Mouse (Mus musculus) layer of hippocampus, postnatal 14 days (tissue): Measurements from ENCODE around the gene Lhfpl5. TPM values are rescaled to one million over a fixed set of nuclear protein-coding genes. Genes with fewer than 3 reads are reported as not detected.
A peak's percentile ranks its signal among the peaks of the same experiment; 100 is the strongest.

ENCODE experiments used
- DNase-seq, 2 experiments: peaks; one replicate each; pipeline ENCODE4 v3.0.0; 2021 to 2022; ENCODE audit warnings: low spot score in 2 of 2, mixed read lengths in 1 of 2
- total RNA-seq, 2 experiments: library from RNA; stranded (reverse); gene quantifications; 2 replicates each; pipeline ENCODE4 v1.2.3; 2021

The Lhfpl5 gene
- total RNA-seq, 2 experiments from 2014 or later, result 2.7 to 3.4 TPM

- no peak for DNase-seq
Observed at GRCm38 (mm10) chr17:28571868-28572267, 3.6 kb upstream of the Lhfpl5 start.

- DNase-seq, result no peak
Observed at GRCm38 (mm10) chr17:28572521-28572920, 2.9 kb upstream of the Lhfpl5 start.

- no peak for DNase-seq
Observed at GRCm38 (mm10) chr17:28572941-28573340, 2.5 kb upstream of the Lhfpl5 start.

GRCm38 (mm10) chr17:28580396-28580795 lies 5.0 kb downstream of the Lhfpl5 start:
- no peak for DNase-seq

- DNase-seq, result no peak
Observed at GRCm38 (mm10) chr17:28581056-28581455, 5.6 kb downstream of the Lhfpl5 start.

GRCm38 (mm10) chr17:28586509-28586908 lies 11.1 kb downstream of the Lhfpl5 start:
- DNase-seq, result no peak

GRCm38 (mm10) chr17:28588591-28588990 lies 13.2 kb downstream of the Lhfpl5 start:
- DNase-seq, result no peak

- DNase-seq, result no peak
Observed at GRCm38 (mm10) chr17:28590596-28590995, 15.2 kb downstream of the Lhfpl5 start.

GRCm38 (mm10) chr17:28591476-28591875 lies 16.0 kb downstream of the Lhfpl5 start:
- no peak for DNase-seq

- DNase-seq, result peak; percentile 69 to 75
Observed at GRCm38 (mm10) chr17:28592998-28593397, 17.6 kb downstream of the Lhfpl5 start.

GRCm38 (mm10) chr17:28593965-28594364 lies 18.5 kb downstream of the Lhfpl5 start:
- DNase-seq, result no peak

GRCm38 (mm10) chr17:28600780-28601179 lies 25.3 kb downstream of the Lhfpl5 start:
- DNase-seq, result no peak

- no peak for DNase-seq
Observed at GRCm38 (mm10) chr17:28601557-28602250, 26.3 kb downstream of the Lhfpl5 start.

- no peak for DNase-seq
Observed at GRCm38 (mm10) chr17:28609543-28609942, 34.1 kb downstream of the Lhfpl5 start.

GRCm38 (mm10) chr17:28612603-28613002 lies 37.2 kb downstream of the Lhfpl5 start:
- DNase-seq, result no peak

- DNase-seq, result no peak
Observed at GRCm38 (mm10) chr17:28613096-28613495, 37.7 kb downstream of the Lhfpl5 start.

- no peak for DNase-seq
Observed at GRCm38 (mm10) chr17:28615332-28615731, 39.9 kb downstream of the Lhfpl5 start.

- DNase-seq, result no peak
Observed at GRCm38 (mm10) chr17:28617636-28618035, 42.2 kb downstream of the Lhfpl5 start.

GRCm38 (mm10) chr17:28618124-28618523 lies 42.7 kb downstream of the Lhfpl5 start:
- DNase-seq, result no peak

- DNase-seq, result no peak
Observed at GRCm38 (mm10) chr17:28618775-28619174, 43.3 kb downstream of the Lhfpl5 start.

- DNase-seq, result peak; percentile 59 to 61
Observed at GRCm38 (mm10) chr17:28621381-28622299, 46.2 kb downstream of the Lhfpl5 start.

GRCm38 (mm10) chr17:28622300-28622759 lies 46.9 kb downstream of the Lhfpl5 start, which contains the start of gene Srpk1:
TSS of gene Srpk1 (minus strand) at chr17:28622709.
- peak; percentile 84 to 90 for DNase-seq
